Mouse (Mus musculus) ES-E14 (cell line): ENCODE data around the gene Tbxa2r.

ENCODE experiments used
- MAFK ChIP-seq: IDR thresholded peaks from 2 replicates; pipeline ENCODE4 v1.6.1; 2014; ENCODE audit warnings: mild to moderate bottlenecking, low read depth, low read length, inconsistent platforms; ENCODE audit not compliant: insufficient read depth
- ZNF384 ChIP-seq: IDR thresholded peaks from 2 replicates; pipeline ENCODE4 v1.6.1; 2012; ENCODE audit warnings: low read depth, low read length, inconsistent platforms

GRCm38 (mm10) chr10:81314201-81314600 lies 14.3 kb upstream of the Tbxa2r start:
- TF ChIP-seq MAFK, result no peak
- TF ChIP-seq ZNF384, result no peak
